Mouse (Mus musculus) cortical plate, adult 2 months (tissue): ENCODE results near the gene 1700001C19Rik.

ENCODE experiments used
- CTCF ChIP-seq: fragments of 200-500 bp; IDR thresholded peaks from 2 replicates; pipeline ENCODE4 v1.5.1; 2011; ENCODE audit warnings: mild to moderate bottlenecking, control low read depth, low read length; ENCODE audit not compliant: insufficient read depth; ENCODE audit errors: extremely low read depth
- POLR2A ChIP-seq: fragments of 200-500 bp; IDR thresholded peaks from 2 replicates; pipeline ENCODE4 v1.6.1; 2011; ENCODE audit warnings: mild to moderate bottlenecking, low read length, control low read depth; ENCODE audit not compliant: insufficient read depth; ENCODE audit errors: extremely low read depth

- TF ChIP-seq CTCF, result no peak
- TF ChIP-seq POLR2A, result no peak
Measured at GRCm38 (mm10) chr17:47467659-47468058, 30.5 kb upstream of the 1700001C19Rik start.
